Mouse (Mus musculus) C2C12 (cell line): ENCODE data around the gene Pcbd2.

ENCODE experiments used
- CEBPB ChIP-seq: IDR thresholded peaks from one replicate; pipeline ENCODE4 v1.6.1; 2011; ENCODE audit warnings: low read depth, mild to moderate bottlenecking, control low read depth, moderate library complexity
- CTCF ChIP-seq: IDR thresholded peaks from one replicate; pipeline ENCODE4 v1.5.1; 2011; ENCODE audit not compliant: control insufficient read depth, insufficient read depth, insufficient read length
- FOSL1 ChIP-seq: IDR thresholded peaks from one replicate; pipeline ENCODE4 v1.8.0; 2011; ENCODE audit warnings: mild to moderate bottlenecking, low read length; ENCODE audit not compliant: poor library complexity, insufficient read depth, severe bottlenecking
- USF1 ChIP-seq: IDR thresholded peaks from one replicate; pipeline ENCODE4 v1.6.1; 2011; ENCODE audit warnings: low read depth, mild to moderate bottlenecking, control low read depth, moderate library complexity

DNA sequence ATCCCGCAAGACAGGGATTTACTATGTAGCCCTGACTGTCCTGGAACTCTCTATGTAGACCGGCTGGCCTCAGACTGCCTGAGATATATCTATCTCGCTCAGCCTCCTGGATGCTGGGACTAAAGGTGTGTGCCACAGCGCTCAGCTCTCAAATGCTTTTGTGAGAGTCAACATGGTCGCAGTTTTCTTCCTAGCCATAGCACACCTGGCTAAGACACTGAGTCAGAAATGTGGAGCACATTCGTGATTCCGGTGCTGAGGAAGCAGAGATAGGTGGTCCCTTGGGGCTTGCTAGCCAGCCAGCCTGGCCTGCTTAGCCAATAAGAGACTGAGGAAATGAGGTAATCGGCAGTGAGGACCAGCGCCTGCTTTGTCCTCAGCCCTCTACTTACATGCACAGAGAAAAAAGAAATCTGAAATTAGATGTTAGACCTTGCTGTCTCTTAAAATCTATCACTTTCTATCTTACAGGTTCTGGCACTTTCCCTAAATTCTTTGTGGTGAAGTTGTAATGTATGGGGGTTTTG, 41.0 kb upstream of the Pcbd2 start:
- TF ChIP-seq CTCF (no peak), FOSL1 (no peak), USF1 (no peak), CEBPB (no peak)
